Comparison of ENCODE assay signal across 33 mouse cellular contexts in genomic region chr5:128567313-128567712, GRCm38 (mm10). TPM values are rescaled to one million over a fixed set of nuclear protein-coding genes. Genes with fewer than 3 reads are reported as not detected.
DNase-seq lines count a peak whose midpoint lies in the region; ATAC-seq and TF ChIP-seq lines count a peak whose summit lies in the region.
"Had no signal": no experiment of that assay in that cellular context is flagged by ENCODE, and none has a peak within 500 bp of the region (broad histone marks: within the 10 kb centered on the region; RNA-seq: fewer than 3 reads in every experiment).

No protein-coding gene starts in this region.

- H3K9ac ChIP-seq in hindbrain, postnatal 0 days (replicated peaks; ENCODE audit: low read length), result no peak overlapping the region
- no peak overlapping the region for H3K9ac ChIP-seq in midbrain, embryonic 16.5 days (ENCODE audit: low read depth, low read length)
- H3K9ac ChIP-seq: embryonic facial prominence, embryonic 12.5 days; forebrain, embryonic 15.5 days; hindbrain, embryonic 15.5 days; intestine, embryonic 15.5 days; liver, embryonic 14.5 days had no signal

- ATAC-seq in hindbrain, postnatal 0 days, result no peak
- no peak for ATAC-seq in midbrain, embryonic 16.5 days
- ATAC-seq: forebrain, embryonic 15.5 days; intestine, embryonic 15.5 days had no signal

- WGBS in hindbrain, embryonic 10.5 days, result 3% methylated on average over 6 of the region's 6 CpGs
- 20% methylated on average over 6 of the region's 6 CpGs for WGBS in hindbrain, postnatal 0 days
- WGBS in midbrain, embryonic 10.5 days, result 12% methylated on average over 6 of the region's 6 CpGs
- 16% methylated on average over 6 of the region's 6 CpGs for WGBS in midbrain, embryonic 16.5 days
- whole genome bisulfite sequencing in embryonic facial prominence, embryonic 10.5 days, result 6% methylated on average over 6 of the region's 6 CpGs

- H3K9me3 ChIP-seq in hindbrain, embryonic 10.5 days, result no peaks in the 10 kb centered on the region
- H3K9me3 ChIP-seq in hindbrain, postnatal 0 days (ENCODE audit: low read length), result no peaks in the 10 kb centered on the region
- H3K9me3 ChIP-seq in midbrain, embryonic 10.5 days (replicated peaks), result no peaks in the 10 kb centered on the region
- H3K9me3 ChIP-seq in midbrain, embryonic 16.5 days (replicated peaks; ENCODE audit: control insufficient read depth, low read length, poor library complexity, severe bottlenecking), result no peaks in the 10 kb centered on the region
- no peaks in the 10 kb centered on the region for H3K9me3 ChIP-seq in embryonic facial prominence, embryonic 10.5 days
- H3K9me3 ChIP-seq: embryonic facial prominence, embryonic 12.5 days; forebrain, embryonic 15.5 days; hindbrain, embryonic 15.5 days; intestine, embryonic 15.5 days had no signal

- H3K4me1 ChIP-seq in hindbrain, embryonic 10.5 days (replicated peaks), result peaks cover 42% of the 10 kb centered on the region
- no peaks in the 10 kb centered on the region for H3K4me1 ChIP-seq in hindbrain, postnatal 0 days (ENCODE audit: insufficient read depth, low read length)
- peaks cover 33% of the 10 kb centered on the region for H3K4me1 ChIP-seq in midbrain, embryonic 10.5 days
- no peaks in the 10 kb centered on the region for H3K4me1 ChIP-seq in midbrain, embryonic 16.5 days (ENCODE audit: control insufficient read depth, insufficient read depth, low read length)
- H3K4me1 ChIP-seq in embryonic facial prominence, embryonic 10.5 days, result peaks cover 37% of the 10 kb centered on the region
- H3K4me1 ChIP-seq: forebrain, embryonic 15.5 days; hindbrain, embryonic 15.5 days; intestine, embryonic 15.5 days had no signal

- H3K4me3 ChIP-seq in hindbrain, embryonic 10.5 days, result peak overlapping the region; percentile 16; the same call in 1 of the 2 replicates
- H3K4me3 ChIP-seq in hindbrain, postnatal 0 days (ENCODE audit: low read length), result no peak overlapping the region
- H3K4me3 ChIP-seq in midbrain, embryonic 10.5 days, result 0 out of 2 replicates have a peak overlapping the region, but pooled peaks have one; percentile 9
- no peak overlapping the region for H3K4me3 ChIP-seq in midbrain, embryonic 16.5 days (ENCODE audit: low read depth, low read length)
- no peak overlapping the region for H3K4me3 ChIP-seq in embryonic facial prominence, embryonic 10.5 days
- H3K4me3 ChIP-seq: embryonic facial prominence, embryonic 12.5 days; forebrain, embryonic 15.5 days; gastrocnemius, adult 2 months; hindbrain, embryonic 15.5 days; intestine, embryonic 15.5 days had no signal

- H3K4me2 ChIP-seq in hindbrain, postnatal 0 days (ENCODE audit: low read depth, low read length), result no peak overlapping the region
- no peak overlapping the region for H3K4me2 ChIP-seq in midbrain, embryonic 16.5 days (ENCODE audit: low read length)
- H3K4me2 ChIP-seq: embryonic facial prominence, embryonic 12.5 days; forebrain, embryonic 15.5 days; heart, embryonic 11.5 days; hindbrain, embryonic 15.5 days; intestine, embryonic 15.5 days had no signal

- H3K27ac ChIP-seq in hindbrain, embryonic 10.5 days, result peak overlapping the region; percentile 80
- no peak overlapping the region for H3K27ac ChIP-seq in hindbrain, postnatal 0 days
- peak overlapping the region; percentile 74 for H3K27ac ChIP-seq in midbrain, embryonic 10.5 days (replicated peaks)
- H3K27ac ChIP-seq in midbrain, embryonic 16.5 days (ENCODE audit: low read length), result no peak overlapping the region
- H3K27ac ChIP-seq in embryonic facial prominence, embryonic 10.5 days (replicated peaks), result peak overlapping the region; percentile 57
- H3K27ac ChIP-seq: embryonic facial prominence, embryonic 12.5 days; forebrain, embryonic 15.5 days; gastrocnemius, adult 2 months; hindbrain, embryonic 15.5 days; intestine, embryonic 15.5 days; liver, embryonic 14.5 days; macrophage had no signal

- H3K27me3 ChIP-seq in hindbrain, embryonic 10.5 days (ENCODE audit: insufficient read depth, poor library complexity, severe bottlenecking), result peaks cover 8% of the 10 kb centered on the region
- H3K27me3 ChIP-seq in hindbrain, postnatal 0 days (ENCODE audit: insufficient read depth, low read length), result no peaks in the 10 kb centered on the region
- H3K27me3 ChIP-seq in midbrain, embryonic 10.5 days (ENCODE audit: low read depth, poor library complexity, severe bottlenecking), result no peaks in the 10 kb centered on the region
- H3K27me3 ChIP-seq in midbrain, embryonic 16.5 days (ENCODE audit: control insufficient read depth, insufficient read depth, low read depth, low read length), result no peaks in the 10 kb centered on the region
- no peaks in the 10 kb centered on the region for H3K27me3 ChIP-seq in embryonic facial prominence, embryonic 10.5 days (replicated peaks; ENCODE audit: low read depth, poor library complexity, severe bottlenecking)
- H3K27me3 ChIP-seq: embryonic facial prominence, embryonic 12.5 days; forebrain, embryonic 15.5 days; hindbrain, embryonic 15.5 days; intestine, embryonic 15.5 days had no signal

- no peak for TF ChIP-seq CTCF in hindbrain, postnatal 0 days (IDR thresholded peaks at IDR 0.05; ENCODE audit: low read depth)

- no peaks in the 10 kb centered on the region for H3K36me3 ChIP-seq in hindbrain, embryonic 10.5 days
- H3K36me3 ChIP-seq in hindbrain, postnatal 0 days (ENCODE audit: insufficient read depth, low read length), result no peaks in the 10 kb centered on the region
- H3K36me3 ChIP-seq in midbrain, embryonic 10.5 days, result no peaks in the 10 kb centered on the region
- no peaks in the 10 kb centered on the region for H3K36me3 ChIP-seq in midbrain, embryonic 16.5 days (ENCODE audit: control insufficient read depth, insufficient read depth, low read length)
- no peaks in the 10 kb centered on the region for H3K36me3 ChIP-seq in embryonic facial prominence, embryonic 10.5 days (replicated peaks)
- H3K36me3 ChIP-seq: embryonic facial prominence, embryonic 12.5 days; forebrain, embryonic 15.5 days; G1E; hindbrain, embryonic 15.5 days; intestine, embryonic 15.5 days had no signal

- peak; percentile 70 for DNase-seq in hindbrain, embryonic 10.5 days (ENCODE audit: low spot score)
- no peak for DNase-seq in hindbrain, postnatal 0 days (ENCODE audit: low spot score)
- peak; percentile 51 for DNase-seq in midbrain, embryonic 10.5 days (ENCODE audit: low spot score)
- DNase-seq in embryo, embryonic 10 days (ENCODE audit: low spot score), result peak; percentile 67
- peak; percentile 36 for DNase-seq in embryonic facial prominence, embryonic 10.5 days (ENCODE audit: low spot score)
- DNase-seq in adrenal gland, postnatal 10 days, result no peak
- no peak for DNase-seq in layer of hippocampus, postnatal 10 days (ENCODE audit: low spot score in 2 of 2)
- DNase-seq: adrenal gland, adult 8-10 months; cerebellum, adult 11-12 months; cerebellum, adult 9-11 months; gastrocnemius, adult 2 months; gastrocnemius, postnatal 36 days; heart, adult 18-20 months; heart, postnatal 4 days; kidney, adult 9 months; kidney, postnatal 36 days; layer of hippocampus, postnatal 36 days; liver; lung, adult 2 months; lung, postnatal 10 days; right cerebral cortex, postnatal 14 days; thymus, postnatal 4 days had no signal

RNA-seq across cellular contexts. Expression of gene Fzd10, which starts 33.3 kb away (rescaled TPM):
- polyA plus RNA-seq in hindbrain, embryonic 10.5 days (2016; fragmentation: Nextera tagmentation; extraction: Ambion mirVana), result 16.0 and 22.3 TPM in 2 replicates
- 22.1 TPM in 2 replicates for total RNA-seq in hindbrain, postnatal 0 days (2014; rRNA removed)
- 2.7 and 3.6 TPM in 2 replicates for polyA plus RNA-seq in hindbrain, postnatal 0 days (2015; fragmentation: Nextera tagmentation; extraction: Ambion mirVana)
- polyA plus RNA-seq in midbrain, embryonic 10.5 days (2016; fragmentation: Nextera tagmentation; extraction: Ambion mirVana), result 14.0 and 15.0 TPM in 2 replicates
- 4.5 and 5.3 TPM in 2 replicates for polyA plus RNA-seq in midbrain, embryonic 16.5 days (2015; fragmentation: Nextera tagmentation; extraction: Ambion mirVana)
- 3.1 and 4.3 TPM in 2 replicates for polyA plus RNA-seq in embryonic facial prominence, embryonic 10.5 days (2016; fragmentation: Nextera tagmentation; extraction: Ambion mirVana)
- total RNA-seq in adrenal gland, postnatal 10 days (2021), result 1 to 10 TPM in 1 of 2 experiments, under 1 TPM in 1; 0.51 to 2.2 TPM
- total RNA-seq in layer of hippocampus, postnatal 10 days (2021), result 1 to 10 TPM; 1.4 to 1.8 TPM
- total RNA-seq: megakaryocyte-erythroid progenitor cell, adult 5-6 weeks; monocyte, adult 5-6 weeks had no signal
- polyA plus RNA-seq: G1E, macrophage had no signal

Comparison
In these comparisons a context has a peak if more than half of its experiments do, and no peak if none do; other contexts are left out.
1. DNase-seq: peak in hindbrain, embryonic 10.5 days (single experiment), midbrain, embryonic 10.5 days (single experiment), embryo, embryonic 10 days (single experiment) and embryonic facial prominence, embryonic 10.5 days (single experiment); none in hindbrain, postnatal 0 days (single experiment), adrenal gland, postnatal 10 days (single experiment) and layer of hippocampus, postnatal 10 days (0 of 2).
2. H3K27ac ChIP-seq: peak in hindbrain, embryonic 10.5 days (single experiment), midbrain, embryonic 10.5 days (single experiment) and embryonic facial prominence, embryonic 10.5 days (single experiment); none in hindbrain, postnatal 0 days (single experiment) and midbrain, embryonic 16.5 days (single experiment).
3. H3K4me3 ChIP-seq: peak in hindbrain, embryonic 10.5 days (single experiment) and midbrain, embryonic 10.5 days (single experiment); none in hindbrain, postnatal 0 days (single experiment), midbrain, embryonic 16.5 days (single experiment) and embryonic facial prominence, embryonic 10.5 days (single experiment).